In genomic region chr2:180257001-180257521, GRCm38 (mm10) we compare ENCODE assay signal across 7 mouse cellular contexts. TPM values are rescaled to one million over a fixed set of nuclear protein-coding genes. Genes with fewer than 3 reads are reported as not detected.
A peak's percentile ranks its signal among the peaks of the same experiment; 100 is the strongest.
DNase-seq lines count a peak whose midpoint lies in the region; ATAC-seq and TF ChIP-seq lines count a peak whose summit lies in the region.

Rps21 (plus strand) TSS chr2:180257377.

- intact Hi-C loops in left cerebral cortex, postnatal 4 days (cut with DNase I): loop anchor here (10.0 kb wide), 1 partner anchor 182 kb away; the partner anchor contains the start of gene Mtg2

- H3K27me3 ChIP-seq in embryonic facial prominence, embryonic 10.5 days (replicated peaks; ENCODE audit: low read depth, poor library complexity, severe bottlenecking): no peaks in the 10 kb centered on the region
- H3K27me3 ChIP-seq in intestine, postnatal 0 days (replicated peaks; ENCODE audit: control insufficient read depth, insufficient read depth, low read length): no peaks in the 10 kb centered on the region
- H3K27me3 ChIP-seq in midbrain, embryonic 12.5 days: no peaks in the 10 kb centered on the region
- H3K27me3 ChIP-seq in small intestine, adult 2 months (ENCODE audit: control insufficient read depth, insufficient read depth, low read length): no peaks in the 10 kb centered on the region

- peaks cover 25% of the 10 kb centered on the region for H3K4me1 ChIP-seq in embryonic facial prominence, embryonic 10.5 days
- H3K4me1 ChIP-seq in intestine, postnatal 0 days (replicated peaks; ENCODE audit: control insufficient read depth, insufficient read depth, low read length): 0 out of 2 replicates have a peak, but pooled peaks cover 5% of the 10 kb centered on the region
- H3K4me1 ChIP-seq in midbrain, embryonic 12.5 days: peaks cover 15% of the 10 kb centered on the region
- H3K4me1 ChIP-seq in small intestine, adult 2 months (ENCODE audit: control insufficient read depth, insufficient read depth, insufficient read length, low read length): peaks cover 4% of the 10 kb centered on the region

- peak within 1 kb of the TSS; percentile 89 for H3K4me2 ChIP-seq in intestine, postnatal 0 days (replicated peaks; ENCODE audit: low read depth)
- peak within 1 kb of the TSS; percentile 89 for H3K4me2 ChIP-seq in midbrain, embryonic 12.5 days (replicated peaks)

- H3K9me3 ChIP-seq in embryonic facial prominence, embryonic 10.5 days: no peaks in the 10 kb centered on the region
- no peaks in the 10 kb centered on the region for H3K9me3 ChIP-seq in intestine, postnatal 0 days (ENCODE audit: control insufficient read depth)
- no peaks in the 10 kb centered on the region for H3K9me3 ChIP-seq in midbrain, embryonic 12.5 days

- TF ChIP-seq CTCF in intestine, postnatal 0 days (IDR thresholded peaks at IDR 0.05; ENCODE audit: low read depth): no peak
- TF ChIP-seq CTCF in small intestine, adult 2 months (IDR thresholded peaks at IDR 0.05; ENCODE audit: extremely low read depth, insufficient read length, insufficient replicate concordance, low read depth, low read length): no peak

- peaks cover 43% of the 10 kb centered on the region for H3K36me3 ChIP-seq in embryonic facial prominence, embryonic 10.5 days (replicated peaks)
- peaks cover 37% of the 10 kb centered on the region for H3K36me3 ChIP-seq in intestine, postnatal 0 days (ENCODE audit: control insufficient read depth, insufficient read depth)
- H3K36me3 ChIP-seq in midbrain, embryonic 12.5 days: peaks cover 38% of the 10 kb centered on the region
- H3K36me3 ChIP-seq in small intestine, adult 2 months (ENCODE audit: control insufficient read depth, insufficient read depth, low read length): peaks cover 24% of the 10 kb centered on the region

- ATAC-seq in intestine, postnatal 0 days: peak; percentile 98
- peak; percentile 96 for ATAC-seq in midbrain, embryonic 12.5 days (ENCODE audit: low FRiP score, low read depth)

- peak; percentile 80 for TF ChIP-seq POLR2A in small intestine, adult 2 months (IDR thresholded peaks at IDR 0.05; ENCODE audit: low read depth, low read length)

- H3K27ac ChIP-seq in embryonic facial prominence, embryonic 10.5 days (replicated peaks): peak within 1 kb of the TSS; percentile 92
- peak within 1 kb of the TSS; percentile 74 for H3K27ac ChIP-seq in intestine, postnatal 0 days (ENCODE audit: low read depth, low read length)
- H3K27ac ChIP-seq in midbrain, embryonic 12.5 days (replicated peaks): peak within 1 kb of the TSS; percentile 95
- peak within 1 kb of the TSS; percentile 64 for H3K27ac ChIP-seq in small intestine, adult 2 months (ENCODE audit: insufficient read depth, low read depth, low read length)

- peak within 1 kb of the TSS; percentile 85 for H3K4me3 ChIP-seq in embryonic facial prominence, embryonic 10.5 days
- H3K4me3 ChIP-seq in intestine, postnatal 0 days (ENCODE audit: low read depth, low read length): peak within 1 kb of the TSS; percentile 67
- H3K4me3 ChIP-seq in midbrain, embryonic 12.5 days: peak within 1 kb of the TSS; percentile 88
- H3K4me3 ChIP-seq in small intestine, adult 2 months (ENCODE audit: low read depth, low read length): peak within 1 kb of the TSS; percentile 83

- WGBS in embryonic facial prominence, embryonic 10.5 days: under 1% methylated on average over 38 of the region's 38 CpGs
- WGBS in intestine, postnatal 0 days: 0% methylated on average over 38 of the region's 38 CpGs
- 1% methylated on average over 38 of the region's 38 CpGs for WGBS in midbrain, embryonic 12.5 days
- WGBS in small intestine, adult 2 months: under 1% methylated on average over 38 of the region's 38 CpGs

- peak within 1 kb of the TSS; percentile 75 for H3K9ac ChIP-seq in intestine, postnatal 0 days (ENCODE audit: low read depth, low read length)
- H3K9ac ChIP-seq in midbrain, embryonic 12.5 days (replicated peaks): peak within 1 kb of the TSS; percentile 92

- peak; percentile 97 for DNase-seq in adrenal gland, postnatal 10 days
- peak; percentile 98 for DNase-seq in embryonic facial prominence, embryonic 10.5 days (ENCODE audit: low spot score)
- peak; percentile 95 for DNase-seq in gonadal fat pad, adult 2 months (ENCODE audit: low read depth)
- peak; percentile 97 for DNase-seq in left cerebral cortex, postnatal 4 days

RNA-seq across cellular contexts. Expression of gene Rps21, which starts in this region (rescaled TPM):
- total RNA-seq in adrenal gland, postnatal 10 days (2021): 100 to 1,000 TPM; 772 to 787 TPM
- 569 and 585 TPM in 2 replicates for polyA plus RNA-seq in embryonic facial prominence, embryonic 10.5 days (2016; fragmentation: Nextera tagmentation; extraction: Ambion mirVana)
- polyA plus RNA-seq in gonadal fat pad, adult 2 months (2012; rRNA removed): 3,429 and 4,309 TPM in 2 replicates
- polyA plus RNA-seq in intestine, postnatal 0 days (2015; fragmentation: Nextera tagmentation; extraction: Ambion mirVana): 442 and 454 TPM in 2 replicates
- total RNA-seq in left cerebral cortex, postnatal 4 days (2021): 100 to 1,000 TPM; 616 to 687 TPM
- polyA plus RNA-seq in midbrain, embryonic 12.5 days (2016; fragmentation: Nextera tagmentation; extraction: Ambion mirVana): 393 and 434 TPM in 2 replicates
- polyA plus RNA-seq in small intestine, adult 2 months (2012; rRNA removed): 2,052 and 2,413 TPM in 2 replicates

Comparison
In these comparisons a context has a peak if more than half of its experiments do, and no peak if none do; other contexts are left out.
1. Peak in every context shown above with its lines: DNase-seq, ATAC-seq, H3K4me3 ChIP-seq and H3K27ac ChIP-seq.